Mouse (Mus musculus) heart, postnatal 0 days (tissue): ENCODE results near the gene Csrp3. TPM values are rescaled to one million over a fixed set of nuclear protein-coding genes. Genes with fewer than 3 reads are reported as not detected.

Experiments used
- ATAC-seq: fragments of 200-750 bp; cut with Nextera tagmentation; 2 replicates; pipeline ENCODE4 v1.8.0; 2017; ENCODE audit warnings: low read depth, moderate number of reproducible peaks, moderate library complexity; ENCODE audit not compliant: insufficient read depth
- DNase-seq: peaks from one replicate; pipeline ENCODE4 v3.0.0-alpha.2; 2016; ENCODE audit warnings: low spot score
- H3K27ac ChIP-seq: fragments of 300-500 bp; sonication (generic); 2 replicates; pipeline ENCODE4 v1.5.1; 2014; ENCODE audit warnings: low read depth, mild to moderate bottlenecking
- H3K27me3 ChIP-seq: fragments of 300-500 bp; sonication (generic); 2 replicates; pipeline ENCODE4 v1.6.1; 2014; ENCODE audit warnings: low read length, mixed read lengths; ENCODE audit not compliant: control insufficient read depth, insufficient read depth
- H3K36me3 ChIP-seq: fragments of 300-500 bp; sonication (generic); replicated peaks from 2 replicates; pipeline ENCODE4 v1.6.1; 2014; ENCODE audit warnings: low read length, mixed read lengths; ENCODE audit not compliant: control insufficient read depth, insufficient read depth
- H3K4me1 ChIP-seq: fragments of 300-500 bp; sonication (generic); 2 replicates; pipeline ENCODE4 v1.6.1; 2014; ENCODE audit warnings: antibody characterized with exemption; ENCODE audit not compliant: control insufficient read depth, insufficient read depth
- H3K4me2 ChIP-seq: fragments of 300-500 bp; sonication (generic); 2 replicates; pipeline ENCODE4 v1.6.1; 2014; ENCODE audit warnings: low read depth, mild to moderate bottlenecking, low read length, moderate library complexity
- H3K4me3 ChIP-seq: fragments of 300-500 bp; sonication (generic); 2 replicates; pipeline ENCODE4 v1.5.1; 2014; ENCODE audit warnings: low read depth, low read length
- H3K9ac ChIP-seq: fragments of 300-500 bp; sonication (generic); replicated peaks from 2 replicates; pipeline ENCODE4 v1.6.1; 2014; ENCODE audit warnings: low read depth, low read length, mixed read lengths
- H3K9me3 ChIP-seq: fragments of 300-500 bp; sonication (generic); replicated peaks from 2 replicates; pipeline ENCODE4 v1.6.1; 2016; ENCODE audit warnings: low read length; ENCODE audit not compliant: control insufficient read depth
- CTCF ChIP-seq: IDR thresholded peaks from 2 replicates; pipeline ENCODE4 v1.5.1; 2016; ENCODE audit warnings: antibody characterized with exemption, control low read depth, low read depth
- EP300 ChIP-seq: IDR thresholded peaks from 2 replicates; pipeline ENCODE4 v1.6.1; 2016; ENCODE audit warnings: antibody characterized with exemption, low read depth
- WGBS: fragments of 180-500 bp; shearing (Covaris S2); extraction: QIAGEN DNeasy Blood & Tissue Kit; methylation state at CpG from one replicate; pipeline ENCODE4 v1.1.7; 2014; 5-methylcytosine and 5-hydroxymethylcytosine counted together
- polyA plus RNA-seq: library from polyadenylated mRNA; unstranded; fragments of >200 nt; fragmentation: Nextera tagmentation; extraction: Ambion mirVana; gene quantifications from 2 replicates; pipeline ENCODE4 v1.2.1, GENCODE M21; 2015
- total RNA-seq: library from RNA; depleted of rRNA; stranded (reverse); fragments of >200 nt; gene quantifications from 2 replicates; pipeline ENCODE4 v1.2.3, GENCODE M21; 2014; ENCODE audit warnings: low replicate concordance; rRNA removed

The Csrp3 gene
- total and polyA plus RNA-seq, 2 experiments from 2014 or later: 1,464 to 1,928 TPM

DNA sequence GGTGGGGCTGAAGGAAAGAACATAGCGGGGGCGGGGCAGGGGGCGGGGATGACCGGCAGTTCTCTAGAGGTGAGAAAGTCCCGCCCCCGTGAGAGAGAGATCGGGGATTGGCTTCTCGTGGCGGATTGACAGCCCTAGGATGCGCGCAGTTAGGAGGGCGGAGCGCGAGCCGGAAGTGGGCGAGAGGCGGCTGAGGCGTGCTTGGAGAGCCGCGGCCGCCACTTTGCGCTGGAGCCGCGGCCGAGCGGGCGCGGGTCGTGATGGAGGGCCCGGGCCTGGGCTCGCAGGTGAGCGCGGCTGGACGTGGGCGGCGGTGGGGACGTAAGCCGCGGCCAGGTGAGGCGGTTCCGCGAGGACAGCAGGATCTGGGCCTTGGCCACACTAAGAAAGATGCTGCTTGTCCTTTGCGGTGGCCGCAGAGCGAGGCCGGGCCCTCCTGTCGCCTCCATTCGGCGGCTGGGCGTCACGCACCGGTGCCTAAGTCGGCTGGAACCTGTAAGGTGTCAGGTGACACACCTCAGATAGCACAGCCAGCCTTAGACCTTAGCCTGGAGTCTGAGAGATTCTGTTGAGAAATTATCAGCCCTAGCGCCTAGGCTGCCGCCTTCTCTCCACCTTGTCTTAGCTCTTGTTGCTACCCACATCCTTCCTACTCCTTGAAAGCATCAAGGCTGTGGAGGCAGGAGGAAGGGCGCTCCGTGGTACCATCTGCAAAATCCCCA, 58.8 kb downstream of the Csrp3 start, which contains the start of gene Zdhhc13:
TSS of gene Zdhhc13 (plus strand) at position 153 of the 722 bp plus-strand sequence.
- WGBS: under 1% methylated on average over 57 of the region's 57 CpGs
- peak within 1 kb of the TSS; percentile 74 for H3K27ac ChIP-seq

DNA sequence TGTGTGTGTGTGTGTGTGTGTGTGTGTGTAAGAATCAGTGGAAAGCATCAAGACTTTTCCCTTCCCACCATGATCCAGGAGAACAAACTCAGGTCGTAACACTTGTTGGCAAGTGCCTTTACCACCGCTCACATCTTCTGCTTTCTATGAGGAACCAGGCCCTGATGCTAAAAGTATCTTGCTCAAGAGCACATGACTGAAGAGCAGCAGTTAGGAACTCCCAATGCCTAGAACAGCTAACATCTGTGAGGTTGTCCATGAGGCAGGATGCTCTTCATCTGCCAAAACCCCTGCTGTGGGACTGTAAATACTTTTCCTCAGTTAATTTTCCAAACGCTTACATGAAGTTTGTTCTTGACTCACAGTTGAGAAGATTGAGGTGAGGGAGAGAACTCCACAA, 59.5 kb downstream of the Csrp3 start:
- Histone ChIP-seq H3K4me2 (peak overlapping the region; percentile 95), H3K9me3 (no peaks in the 10 kb centered on the region), H3K4me1 (peaks cover 18% of the 10 kb centered on the region; the same call in 1 of the 2 replicates), H3K4me3 (peak overlapping the region; percentile 91), H3K27me3 (no peaks in the 10 kb centered on the region), H3K27ac (peak overlapping the region; percentile 66), H3K36me3 (no peaks in the 10 kb centered on the region), H3K9ac (no peak overlapping the region)
- 47% methylated on average over 3 of the region's 3 CpGs for WGBS
- ATAC-seq (0 out of 2 replicates have a peak, but pooled peaks have one; percentile 12), DNase-seq (no peak)
- TF ChIP-seq CTCF (no peak), EP300 (no peak)

More for the DNA sequence above, 58.8 kb downstream of the Csrp3 start, which contains the start of gene Zdhhc13:
- Histone ChIP-seq H3K27me3 (no peaks in the 10 kb centered on the region), H3K9ac (peak within 1 kb of the TSS; percentile 76), H3K4me1 (peaks cover 18% of the 10 kb centered on the region; the same call in 1 of the 2 replicates), H3K4me3 (peak within 1 kb of the TSS; percentile 91), H3K9me3 (no peaks in the 10 kb centered on the region), H3K4me2 (peak within 1 kb of the TSS; percentile 95), H3K36me3 (no peaks in the 10 kb centered on the region)
- ATAC-seq: peak; percentile 99
- no peak for TF ChIP-seq CTCF
- TF ChIP-seq EP300: no peak
- DNase-seq: peak; percentile 94

DNA sequence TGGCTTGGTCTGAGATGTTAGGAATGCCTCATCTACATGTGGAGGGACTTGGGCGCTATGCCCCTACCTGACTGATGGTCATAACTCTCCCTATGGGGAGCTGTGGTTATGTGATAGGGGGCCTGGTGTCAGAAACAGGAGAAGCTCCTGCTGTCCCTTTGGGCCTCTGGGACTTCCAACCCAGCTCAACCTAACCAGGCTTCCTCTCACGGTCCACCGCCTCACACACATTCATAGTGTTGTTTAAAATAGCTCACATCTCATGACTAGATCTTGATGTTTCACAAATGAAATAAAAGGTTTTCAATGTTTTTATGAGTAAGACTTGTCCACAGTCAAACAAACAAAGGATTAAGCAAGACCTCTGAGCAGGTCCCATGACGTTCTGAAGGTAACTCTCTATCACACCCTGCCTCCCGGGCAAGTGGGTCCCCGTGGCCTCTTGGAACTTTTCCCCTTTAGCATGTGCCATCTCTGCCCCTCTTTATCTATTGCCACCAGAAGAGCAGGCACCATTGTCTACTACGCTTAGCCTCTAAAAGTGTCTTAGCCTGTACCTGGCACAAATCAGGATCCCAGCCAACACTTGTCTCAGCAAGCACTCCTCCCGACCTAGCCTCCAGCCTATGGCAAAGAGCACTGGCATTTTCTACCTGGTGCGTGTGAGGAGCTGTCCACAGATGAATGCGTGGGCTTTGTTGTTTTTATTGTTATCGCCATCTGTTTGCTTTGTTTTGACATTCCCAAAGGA, 62.9 kb downstream of the Csrp3 start:
- Histone ChIP-seq H3K36me3 (no peaks in the 10 kb centered on the region), H3K4me3 (no peak overlapping the region), H3K9me3 (no peaks in the 10 kb centered on the region), H3K4me2 (no peak overlapping the region), H3K27me3 (no peaks in the 10 kb centered on the region), H3K4me1 (peaks cover 7% of the 10 kb centered on the region; the same call in 1 of the 2 replicates), H3K9ac (no peak overlapping the region), H3K27ac (no peak overlapping the region)
- ATAC-seq (no peak), DNase-seq (no peak)
- WGBS: 68% methylated on average over 11 of the region's 11 CpGs
- TF ChIP-seq CTCF (no peak), EP300 (no peak)

DNA sequence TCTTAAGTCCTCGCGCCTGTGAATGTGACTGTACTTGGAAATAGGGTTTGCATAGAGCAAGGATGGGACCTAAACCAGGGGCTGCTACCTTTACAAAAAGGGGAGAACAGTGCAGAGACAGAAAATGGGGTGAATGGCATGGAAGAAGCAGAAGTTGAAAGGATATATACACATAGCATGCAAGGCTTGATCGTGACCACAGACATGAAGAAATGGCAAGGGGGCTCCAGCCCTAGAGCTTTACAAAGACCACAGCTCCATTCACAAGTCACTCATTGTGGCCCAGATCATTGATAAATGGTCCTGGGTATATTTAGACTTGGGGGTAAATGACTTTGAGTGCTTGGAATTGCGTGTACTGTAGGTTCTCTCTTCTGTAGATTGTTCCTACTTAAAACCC, 65.4 kb downstream of the Csrp3 start:
- Histone ChIP-seq H3K9me3 (no peaks in the 10 kb centered on the region), H3K4me2 (no peak overlapping the region), H3K27ac (no peak overlapping the region), H3K36me3 (no peaks in the 10 kb centered on the region), H3K4me1 (no peaks in the 10 kb centered on the region), H3K9ac (no peak overlapping the region), H3K27me3 (no peaks in the 10 kb centered on the region), H3K4me3 (no peak overlapping the region)
- ATAC-seq (no peak), DNase-seq (no peak)
- WGBS: 84% methylated on average over 4 of the region's 4 CpGs
- no peak for TF ChIP-seq EP300
- no peak for TF ChIP-seq CTCF

Other genes with a start within 250 kb of the Csrp3 start
- gene Mrgprb3, start 204.2 kb downstream of the Csrp3 start, total RNA-seq: not detected in 2 replicates
- not detected in 2 replicates for gene Mrgprb3, start 204.2 kb downstream of the Csrp3 start, polyA plus RNA-seq
- 51.6 and 58.5 TPM in 2 replicates for gene Zdhhc13, start 59.0 kb downstream of the Csrp3 start, total RNA-seq
- gene Zdhhc13, start 59.0 kb downstream of the Csrp3 start, polyA plus RNA-seq: 26.9 and 29.5 TPM in 2 replicates
- gene E2f8, start 33.6 kb upstream of the Csrp3 start, total RNA-seq: 5.8 and 5.9 TPM in 2 replicates
- 3.0 and 3.5 TPM in 2 replicates for gene E2f8, start 33.6 kb upstream of the Csrp3 start, polyA plus RNA-seq
- gene Nav2, start 60.7 kb upstream of the Csrp3 start, total RNA-seq: 54.8 and 77.9 TPM in 2 replicates
- gene Nav2, start 60.7 kb upstream of the Csrp3 start, polyA plus RNA-seq: 20.4 and 22.8 TPM in 2 replicates